Mouse (Mus musculus): ENCODE results near the gene Grhl3. TPM values are rescaled to one million over a fixed set of nuclear protein-coding genes. Genes with fewer than 3 reads are reported as not detected.

Gene Grhl3
- polyA plus RNA-seq, 1 experiment from 2014 or later: 59.4 TPM

DNA sequence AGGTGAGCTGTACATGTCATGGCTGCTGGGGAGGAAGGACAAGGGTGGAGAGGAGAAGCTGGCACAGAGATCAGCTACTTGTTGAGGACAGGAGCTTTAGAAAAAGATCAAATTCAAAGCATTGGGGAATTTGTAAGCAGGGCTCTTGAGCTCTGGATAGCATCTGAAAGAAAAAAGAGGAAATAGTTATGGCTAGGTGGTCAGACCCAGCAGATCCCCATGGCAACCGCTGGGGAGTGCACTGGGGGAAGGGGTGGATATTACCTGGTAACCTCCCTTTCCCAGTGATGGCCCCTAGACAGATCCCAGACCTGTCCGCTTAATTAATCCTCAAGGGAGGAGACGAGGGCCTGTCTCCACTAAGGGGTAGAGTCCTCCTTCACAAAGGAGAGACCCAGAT is 73.6 kb downstream of the Grhl3 start:
- Histone ChIP-seq H3K4me3 (no peak overlapping the region), H3K4me2 (no peak overlapping the region), H3K9ac (no peak overlapping the region), H3K27ac (no peak overlapping the region), H3K4me1 (peaks cover 9% of the 10 kb centered on the region), H3K27me3 (no peaks in the 10 kb centered on the region), H3K9me3 (no peaks in the 10 kb centered on the region), H3K36me3 (no peaks in the 10 kb centered on the region)
- ATAC-seq (ENCODE audit: insufficient number of reproducible peaks, low FRiP score, low TSS enrichment, low read depth): no peak
- 74% methylated on average over 3 of the region's 3 CpGs for WGBS

DNA sequence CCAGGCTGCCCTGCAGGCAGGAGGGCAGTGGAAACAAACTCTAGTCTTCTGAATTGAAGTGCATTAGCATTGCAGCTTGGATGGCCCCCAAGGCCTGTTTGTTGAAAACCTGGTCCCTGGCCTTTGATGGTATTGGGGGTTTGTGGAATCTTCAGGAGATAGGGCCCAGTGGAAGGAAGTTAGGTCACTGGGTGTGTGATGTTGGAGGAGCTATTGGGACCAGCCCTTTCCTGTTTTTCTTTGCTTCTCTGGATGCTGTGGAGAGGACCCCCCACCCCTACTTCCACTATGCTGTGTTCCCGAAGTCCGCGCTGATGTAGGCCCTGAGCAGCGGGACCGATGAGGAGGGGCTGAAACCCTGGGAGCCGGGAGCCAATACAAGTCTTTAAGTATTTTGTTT is 75.3 kb downstream of the Grhl3 start:
- H3K9me3 ChIP-seq: no peaks in the 10 kb centered on the region
- ATAC-seq (ENCODE audit: insufficient number of reproducible peaks, low FRiP score, low TSS enrichment, low read depth): no peak
- WGBS: 84% methylated on average over 6 of the region's 6 CpGs

DNA sequence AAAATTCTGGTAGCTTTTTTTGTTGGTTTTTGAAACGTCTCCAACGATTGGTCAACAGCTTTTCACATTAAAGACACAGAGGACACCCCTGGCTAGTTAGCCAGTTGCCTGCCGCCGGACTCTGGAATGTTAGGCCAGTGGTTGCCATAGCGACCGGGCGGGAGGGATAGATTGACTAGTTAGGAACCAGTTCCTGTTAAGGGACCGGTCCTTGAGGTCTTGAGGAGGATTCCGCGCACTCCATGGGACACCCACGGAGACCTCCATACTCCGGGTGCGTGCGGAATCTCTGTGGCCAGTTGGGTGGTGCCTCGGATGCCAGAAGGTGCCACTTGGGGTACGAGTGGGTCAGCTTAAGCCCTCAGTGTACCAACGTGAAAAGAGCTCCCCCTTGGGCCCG is 77.6 kb downstream of the Grhl3 start:
- Histone ChIP-seq H3K9ac (no peak overlapping the region), H3K4me1 (peaks cover 17% of the 10 kb centered on the region), H3K4me2 (no peak overlapping the region), H3K27ac (no peak overlapping the region), H3K36me3 (no peaks in the 10 kb centered on the region; the same call in 1 of the 2 replicates), H3K9me3 (no peaks in the 10 kb centered on the region), H3K4me3 (no peak overlapping the region), H3K27me3 (no peaks in the 10 kb centered on the region)
- no peak for ATAC-seq (ENCODE audit: insufficient number of reproducible peaks, low FRiP score, low TSS enrichment, low read depth)
- WGBS: 16% methylated on average over 18 of the region's 18 CpGs

More for the DNA sequence above, 75.3 kb downstream of the Grhl3 start:
- Histone ChIP-seq H3K4me2 (no peak overlapping the region), H3K9ac (no peak overlapping the region), H3K27ac (no peak overlapping the region), H3K36me3 (no peaks in the 10 kb centered on the region), H3K4me1 (peaks cover 17% of the 10 kb centered on the region), H3K27me3 (no peaks in the 10 kb centered on the region), H3K4me3 (no peak overlapping the region)

GRCm38 (mm10) chr4:135495397-135495791 is 78.0 kb downstream of the Grhl3 start:
- no peaks in the 10 kb centered on the region; the same call in 1 of the 2 replicates for H3K36me3 ChIP-seq
- peaks cover 17% of the 10 kb centered on the region for H3K4me1 ChIP-seq
- H3K9ac ChIP-seq: no peak overlapping the region
- peak overlapping the region; percentile 91 for H3K4me2 ChIP-seq
- 11% methylated on average over 9 of the region's 9 CpGs for WGBS
- no peak overlapping the region for H3K27ac ChIP-seq
- no peaks in the 10 kb centered on the region for H3K27me3 ChIP-seq
- H3K4me3 ChIP-seq: peak overlapping the region; percentile 60
- no peak for ATAC-seq (ENCODE audit: insufficient number of reproducible peaks, low FRiP score, low TSS enrichment, low read depth)
- H3K9me3 ChIP-seq: no peaks in the 10 kb centered on the region

DNA sequence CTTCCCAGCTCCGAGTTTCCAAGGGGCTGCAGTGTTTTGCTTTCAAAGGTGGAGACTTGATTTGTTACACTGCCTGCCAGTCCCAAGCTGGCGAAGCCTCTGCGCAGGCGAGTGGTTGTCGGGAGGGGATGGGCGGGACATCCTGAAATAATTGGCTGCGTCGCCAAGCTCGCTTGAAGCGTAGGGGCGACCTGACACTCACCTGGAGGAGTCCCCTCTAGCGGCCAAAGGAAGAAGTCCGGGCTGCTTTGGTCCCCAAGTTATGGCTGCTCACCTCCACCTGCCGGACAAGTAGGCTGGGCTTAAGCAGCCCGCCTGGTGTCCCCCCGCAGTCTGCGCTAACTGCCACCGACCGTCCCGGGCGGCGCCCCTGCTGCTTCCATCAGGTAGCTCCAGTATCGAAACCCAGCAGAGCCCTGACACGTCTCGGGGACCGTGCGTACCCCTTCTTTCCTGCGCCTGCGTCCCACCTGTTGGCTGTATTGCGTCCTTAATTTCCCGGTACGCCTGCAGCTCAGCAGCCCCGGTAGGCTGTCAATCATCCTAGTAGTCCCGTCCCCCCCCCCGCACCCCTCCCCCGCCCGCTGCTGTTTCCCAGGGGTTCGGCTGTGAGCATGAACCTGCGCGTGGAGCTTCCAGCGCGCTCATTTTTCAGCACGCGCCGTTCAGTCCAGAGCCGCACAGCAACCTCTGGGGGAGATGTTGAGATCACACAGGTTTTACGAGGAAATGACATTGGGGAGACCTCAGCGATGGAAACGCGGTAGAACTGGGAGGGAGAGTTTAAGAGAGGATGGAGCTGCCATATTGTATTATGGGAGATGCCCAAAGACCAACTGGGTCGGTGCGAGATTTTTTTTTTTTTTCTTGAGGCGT is 78.7 kb downstream of the Grhl3 start, which contains the start of the genes Stpg1 and Nipal3:
Stpg1 (plus strand) TSS at position 270 of the 876 bp plus-strand sequence.
Nipal3 (minus strand) TSS at position 518 of the 876 bp plus-strand sequence.
- no peak within 1 kb of the TSS for H3K27ac ChIP-seq
- peak; percentile 91 for ATAC-seq (ENCODE audit: insufficient number of reproducible peaks, low FRiP score, low TSS enrichment, low read depth)
- H3K9ac ChIP-seq: peak within 1 kb of the TSS; percentile 10; the same call in 1 of the 2 replicates
- H3K27me3 ChIP-seq: no peaks in the 10 kb centered on the region
- peak within 1 kb of the TSS; percentile 91 for H3K4me2 ChIP-seq
- H3K4me1 ChIP-seq: peaks cover 17% of the 10 kb centered on the region
- H3K4me3 ChIP-seq: peak within 1 kb of the TSS; percentile 60
- H3K36me3 ChIP-seq: no peaks in the 10 kb centered on the region; the same call in 1 of the 2 replicates
- under 1% methylated on average over 53 of the region's 53 CpGs for whole genome bisulfite sequencing
- no peaks in the 10 kb centered on the region for H3K9me3 ChIP-seq

GRCm38 (mm10) chr4:135493691-135494520 is 79.5 kb downstream of the Grhl3 start:
- no peak for ATAC-seq (ENCODE audit: insufficient number of reproducible peaks, low FRiP score, low TSS enrichment, low read depth)
- WGBS: 1% methylated on average over 33 of the region's 33 CpGs

DNA sequence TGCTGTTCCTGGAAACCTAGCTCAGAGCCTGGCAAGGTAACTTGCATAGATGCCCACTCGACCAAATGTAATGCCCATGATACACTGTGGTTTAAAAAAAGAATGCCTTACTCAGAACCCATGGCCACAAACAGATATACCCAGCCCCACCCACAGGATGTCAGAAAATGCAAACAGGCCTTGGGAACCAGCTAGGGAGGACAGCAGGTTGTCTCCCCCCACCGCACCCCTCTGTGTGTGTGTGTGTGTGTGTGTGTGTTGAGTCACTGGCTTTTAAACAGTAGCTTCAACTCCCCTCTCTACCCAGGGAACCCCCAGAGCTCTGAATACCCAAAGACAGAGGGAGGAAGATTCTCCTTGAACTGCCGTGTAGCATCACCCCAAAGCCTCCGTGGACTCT is 80.2 kb downstream of the Grhl3 start:
- no peak overlapping the region for H3K9ac ChIP-seq
- no peak for ATAC-seq (ENCODE audit: insufficient number of reproducible peaks, low FRiP score, low TSS enrichment, low read depth)
- peak overlapping the region; percentile 91; the same call in 1 of the 2 replicates for H3K4me2 ChIP-seq
- H3K4me3 ChIP-seq: peak overlapping the region; percentile 60
- peaks cover 3% of the 10 kb centered on the region; the same call in 1 of the 2 replicates for H3K36me3 ChIP-seq
- no peaks in the 10 kb centered on the region for H3K27me3 ChIP-seq
- peaks cover 17% of the 10 kb centered on the region for H3K4me1 ChIP-seq
- H3K9me3 ChIP-seq: no peaks in the 10 kb centered on the region
- no peak overlapping the region for H3K27ac ChIP-seq
- 59% methylated on average over 4 of the region's 4 CpGs for WGBS

More at GRCm38 (mm10) chr4:135493691-135494520, 79.5 kb downstream of the Grhl3 start:
- peaks cover 3% of the 10 kb centered on the region; the same call in 1 of the 2 replicates for H3K36me3 ChIP-seq
- no peak overlapping the region for H3K27ac ChIP-seq
- peak overlapping the region; percentile 10; the same call in 1 of the 2 replicates for H3K9ac ChIP-seq
- no peaks in the 10 kb centered on the region for H3K9me3 ChIP-seq
- no peaks in the 10 kb centered on the region for H3K27me3 ChIP-seq
- peaks cover 17% of the 10 kb centered on the region for H3K4me1 ChIP-seq
- peak overlapping the region; percentile 91 for H3K4me2 ChIP-seq
- H3K4me3 ChIP-seq: peak overlapping the region; percentile 60

Small RNA genes lying within 50 kb of the gene (microRNA-seq; reads per million reads assigned to microRNA genes)
- gene Gm25317: not detected

Other genes with a start within 250 kb of the Grhl3 start
- 207 and 214 TPM in 2 replicates for gene Srrm1, start 220.3 kb downstream of the Grhl3 start, polyA plus RNA-seq (2015; fragmentation: Nextera tagmentation; extraction: Ambion mirVana)
- 11.0 and 11.7 TPM in 2 replicates for gene Ncmap, start 175.4 kb downstream of the Grhl3 start, polyA plus RNA-seq (2015; fragmentation: Nextera tagmentation; extraction: Ambion mirVana)
- 16.6 and 16.8 TPM in 2 replicates for gene Rcan3, start 139.8 kb downstream of the Grhl3 start, polyA plus RNA-seq (2015; fragmentation: Nextera tagmentation; extraction: Ambion mirVana)
- 0.12 and 0.31 TPM in 2 replicates for gene Stpg1, start 78.8 kb downstream of the Grhl3 start, polyA plus RNA-seq (2015; fragmentation: Nextera tagmentation; extraction: Ambion mirVana)
- gene Nipal3, start 78.6 kb downstream of the Grhl3 start, polyA plus RNA-seq (2015; fragmentation: Nextera tagmentation; extraction: Ambion mirVana): 2.3 and 2.4 TPM in 2 replicates
- 1.4 and 1.7 TPM in 2 replicates for gene Ifnlr1, start 112.7 kb upstream of the Grhl3 start, polyA plus RNA-seq (2015; fragmentation: Nextera tagmentation; extraction: Ambion mirVana)
- 1.0 and 1.1 TPM in 2 replicates for gene Il22ra1, start 154.5 kb upstream of the Grhl3 start, polyA plus RNA-seq (2015; fragmentation: Nextera tagmentation; extraction: Ambion mirVana)
- gene Myom3, start 186.1 kb upstream of the Grhl3 start, polyA plus RNA-seq (2015; fragmentation: Nextera tagmentation; extraction: Ambion mirVana): 7.8 and 15.1 TPM in 2 replicates